Mouse (Mus musculus): ENCODE measurements around the gene 4930503B20Rik. TPM values are rescaled to one million over a fixed set of nuclear protein-coding genes. Genes with fewer than 3 reads are reported as not detected.
A peak's percentile ranks its signal among the peaks of the same experiment; 100 is the strongest.

The 4930503B20Rik gene
- total RNA-seq, 2 experiments from 2014 or later, result not detected

GRCm38 (mm10) chr3:146604647-146605046 is 46.5 kb downstream of the 4930503B20Rik start:
- Histone ChIP-seq H3K4me3 (no peak overlapping the region), H3K27ac (no peak overlapping the region)
- no peak for DNase-seq (ENCODE audit: low spot score in 2 of 2)
- no peak for TF ChIP-seq CTCF (conservative IDR thresholded peaks at IDR 0.05)

GRCm38 (mm10) chr3:146602531-146602930 is 48.6 kb downstream of the 4930503B20Rik start:
- H3K4me3 ChIP-seq, result no peak overlapping the region
- DNase-seq (ENCODE audit: low spot score in 2 of 2), result no peak
- TF ChIP-seq CTCF (conservative IDR thresholded peaks at IDR 0.05), result no peak
- no peak overlapping the region for H3K27ac ChIP-seq

- Histone ChIP-seq H3K27ac (no peak overlapping the region), H3K4me3 (no peak overlapping the region)
- no peak for TF ChIP-seq CTCF (conservative IDR thresholded peaks at IDR 0.05)
- no peak for DNase-seq (ENCODE audit: low spot score in 2 of 2)
Observed at GRCm38 (mm10) chr3:146601205-146601604, 49.9 kb downstream of the 4930503B20Rik start.

DNA sequence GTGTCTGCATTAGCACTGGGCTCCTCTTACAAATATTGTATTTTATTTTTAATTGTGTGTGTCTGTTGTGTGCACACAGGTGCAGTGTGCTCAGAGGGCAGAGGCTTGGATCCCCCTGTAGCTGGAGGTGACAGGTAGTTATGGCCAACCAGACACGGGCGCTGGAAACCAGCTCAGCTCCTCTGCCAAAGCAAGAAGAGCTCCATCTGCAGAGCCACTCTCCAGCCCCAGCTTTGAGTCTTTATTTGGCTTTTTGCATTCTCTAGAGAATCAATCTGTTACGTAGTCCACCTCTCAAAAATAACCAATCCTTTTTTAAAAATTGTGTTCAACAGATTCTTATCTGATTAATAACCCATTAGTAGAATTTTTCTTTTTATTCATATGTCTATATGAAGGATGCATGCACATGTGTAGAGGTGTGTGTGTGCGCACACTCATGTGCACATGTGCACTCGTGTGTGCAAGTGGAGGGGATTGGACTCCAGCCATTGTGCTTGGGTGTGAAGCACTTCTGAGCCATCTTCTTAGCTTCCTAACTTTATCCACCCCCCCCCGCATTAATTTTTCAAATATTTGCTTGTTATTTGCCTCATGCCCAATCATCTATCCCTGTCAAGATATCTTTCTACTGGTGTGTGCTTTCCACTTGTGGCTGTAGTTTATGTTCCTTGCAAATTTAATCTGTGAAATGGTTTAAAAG is 51.8 kb downstream of the 4930503B20Rik start:
- TF ChIP-seq CTCF (conservative IDR thresholded peaks at IDR 0.05), result no peak
- Histone ChIP-seq H3K4me3 (no peak overlapping the region), H3K27ac (peak overlapping the region; percentile 73)
- peak in 1 of 2 experiments; percentile 23 for DNase-seq (ENCODE audit: low spot score in 2 of 2)

GRCm38 (mm10) chr3:146598411-146598810 is 52.7 kb downstream of the 4930503B20Rik start:
- H3K4me3 ChIP-seq, result peak overlapping the region; percentile 17; the same call in 1 of the 2 replicates
- no peak for TF ChIP-seq CTCF (conservative IDR thresholded peaks at IDR 0.05)
- peak; percentile 53 to 56 for DNase-seq (ENCODE audit: low spot score in 2 of 2)
- peak overlapping the region; percentile 73 for H3K27ac ChIP-seq

DNA sequence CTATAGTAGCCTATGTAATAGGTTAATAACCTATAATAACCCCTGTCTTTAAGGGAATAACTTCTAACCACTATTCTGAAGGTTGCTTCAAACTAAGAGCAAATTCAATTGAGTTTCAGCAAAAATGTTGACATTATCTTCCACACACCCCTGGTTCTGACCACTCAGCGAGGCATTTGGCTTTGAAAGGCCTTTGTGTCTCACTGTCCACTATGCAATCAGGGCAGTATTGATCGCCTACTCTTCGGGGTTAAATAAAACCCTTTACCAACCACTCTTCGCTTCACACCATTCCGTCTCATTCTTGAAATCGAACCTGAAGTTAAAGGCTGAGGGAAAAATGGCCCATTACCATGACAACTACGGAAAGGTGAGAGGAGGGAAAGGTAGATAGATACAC is 54.3 kb downstream of the 4930503B20Rik start:
- TF ChIP-seq CTCF (conservative IDR thresholded peaks at IDR 0.05), result no peak
- DNase-seq (ENCODE audit: low spot score in 2 of 2), result no peak
- no peak overlapping the region for H3K4me3 ChIP-seq
- H3K27ac ChIP-seq, result no peak overlapping the region

DNA sequence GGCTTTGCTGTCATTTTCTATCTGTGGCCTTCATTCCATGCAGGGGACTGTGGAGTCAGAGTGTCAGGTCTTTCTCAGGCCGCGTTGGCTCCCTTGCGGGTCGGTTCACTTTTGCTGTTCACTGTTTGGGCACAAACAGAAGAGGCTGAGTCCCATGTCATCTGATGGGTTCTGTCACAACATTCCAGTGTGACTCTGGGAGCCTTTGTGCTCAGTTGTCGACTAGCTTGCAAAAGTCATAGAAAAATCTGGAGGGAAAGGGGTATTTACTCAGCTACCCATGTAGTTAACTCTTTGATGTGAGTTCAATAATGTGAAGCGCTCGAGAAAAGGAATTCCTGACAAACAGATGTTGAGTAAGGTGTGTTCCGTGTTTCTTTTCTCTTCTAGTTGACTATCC is 54.7 kb downstream of the 4930503B20Rik start:
- Histone ChIP-seq H3K27ac (no peak overlapping the region), H3K4me3 (no peak overlapping the region)
- TF ChIP-seq CTCF (conservative IDR thresholded peaks at IDR 0.05), result no peak
- no peak for DNase-seq (ENCODE audit: low spot score in 2 of 2)

- Histone ChIP-seq H3K27ac (no peak overlapping the region), H3K4me3 (no peak overlapping the region)
- no peak for TF ChIP-seq CTCF (conservative IDR thresholded peaks at IDR 0.05)
- DNase-seq (ENCODE audit: low spot score in 2 of 2), result no peak
Observed at GRCm38 (mm10) chr3:146595440-146595839, 55.7 kb downstream of the 4930503B20Rik start.

Other genes starting within 250 kb of the 4930503B20Rik start
- 100 to 1,000 TPM in 1 of 2 experiments, 10 to 100 TPM in 1; 99.7 to 107 TPM for gene Ssx2ip, start 246.7 kb downstream of the 4930503B20Rik start, total RNA-seq (2021)
- gene Ctbs, start 201.5 kb downstream of the 4930503B20Rik start, total RNA-seq (2021), result 1 to 10 TPM; 9.0 to 9.1 TPM
- gene Spata1, start 151.6 kb downstream of the 4930503B20Rik start, total RNA-seq (2021), result 1 to 10 TPM; 2.8 to 4.9 TPM
- gene Gng5, start 151.5 kb downstream of the 4930503B20Rik start, total RNA-seq (2021), result 10 to 100 TPM; 44.5 to 46.2 TPM
- 10 to 100 TPM; 16.3 to 17.1 TPM for gene Rpf1, start 129.9 kb downstream of the 4930503B20Rik start, total RNA-seq (2021)
- under 1 TPM in 1 of 2 experiments, not detected in 1; 0.44 TPM for gene Uox, start 80.9 kb downstream of the 4930503B20Rik start, total RNA-seq (2021)
- gene Dnase2b, start 35.7 kb downstream of the 4930503B20Rik start, total RNA-seq (2021), result not detected
- gene Samd13, start 34.3 kb upstream of the 4930503B20Rik start, total RNA-seq (2021), result under 1 TPM; 0.72 to 0.86 TPM
- gene Prkacb, start 161.7 kb upstream of the 4930503B20Rik start, total RNA-seq (2021), result 100 to 1,000 TPM; 244 to 252 TPM
- 100 to 1,000 TPM; 130 to 131 TPM for gene Ttll7, start 201.1 kb upstream of the 4930503B20Rik start, total RNA-seq (2021)